Mouse (Mus musculus) cerebellum, adult (tissue): ENCODE measurements around the gene A530016L24Rik.

Experiments used
- ATAC-seq: cut with Nextera tagmentation; 2 replicates; pipeline ENCODE4 v1.9.2; 2017; ENCODE audit warnings: mild to moderate bottlenecking, moderate library complexity, mixed read lengths; ENCODE audit not compliant: insufficient number of reproducible peaks, low FRiP score, low TSS enrichment

The A530016L24Rik gene

DNA sequence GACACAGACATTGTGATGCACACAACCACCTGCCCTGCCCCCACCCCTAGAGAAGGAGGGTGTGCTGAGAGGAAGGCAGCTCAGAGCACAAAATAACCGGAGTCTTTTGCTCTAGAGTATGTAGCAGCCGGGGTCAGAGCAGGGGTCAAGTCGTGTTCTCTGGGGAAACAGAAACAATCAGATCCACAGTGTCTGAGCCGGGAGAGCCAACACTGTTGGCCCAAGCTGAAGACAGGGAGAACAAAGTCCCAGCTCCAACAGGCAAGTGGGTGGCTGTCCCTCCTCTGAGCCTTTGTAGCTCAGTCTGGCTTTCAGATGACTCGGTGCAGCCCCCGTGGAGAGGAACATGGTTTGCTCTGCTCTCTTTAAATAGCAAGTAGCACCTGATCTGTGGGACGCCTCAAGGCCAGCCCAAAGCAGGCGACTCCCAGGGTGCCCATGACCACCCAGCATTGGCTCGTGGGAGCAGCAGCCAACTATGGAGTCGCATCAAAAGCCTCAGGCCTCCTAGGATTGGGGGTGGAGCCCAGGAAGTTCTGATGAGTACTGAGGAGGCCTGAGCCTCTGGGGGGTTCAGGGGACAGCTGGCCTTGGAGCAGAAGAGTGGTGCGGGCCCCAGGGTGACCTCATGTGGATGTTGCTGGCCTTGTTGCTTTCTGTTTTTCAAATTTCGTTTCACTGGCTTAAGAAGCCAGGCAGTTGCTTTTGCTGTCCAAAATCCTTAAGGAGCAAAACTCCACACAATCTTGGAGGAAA is 55.9 kb downstream of the A530016L24Rik start:
- no peak for ATAC-seq

DNA sequence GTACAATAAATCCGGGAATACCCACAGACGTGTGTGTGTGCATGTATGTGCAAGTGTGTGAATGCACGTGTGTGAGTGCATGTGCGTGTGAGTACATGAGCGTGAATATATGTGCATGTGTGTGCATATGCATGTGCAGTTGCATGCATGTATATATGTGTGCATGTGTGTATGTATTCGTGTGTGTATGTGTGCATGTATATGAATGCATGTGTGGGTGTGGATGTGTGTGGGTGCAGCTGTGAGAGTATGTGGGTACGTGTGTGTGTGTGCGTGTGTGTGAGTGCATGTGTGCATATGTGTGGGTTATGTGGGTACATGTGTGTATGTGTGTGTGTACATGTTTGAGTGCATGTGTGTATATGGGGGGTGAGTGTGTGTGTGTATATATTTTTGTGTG is 56.9 kb downstream of the A530016L24Rik start:
- ATAC-seq = no peak

DNA sequence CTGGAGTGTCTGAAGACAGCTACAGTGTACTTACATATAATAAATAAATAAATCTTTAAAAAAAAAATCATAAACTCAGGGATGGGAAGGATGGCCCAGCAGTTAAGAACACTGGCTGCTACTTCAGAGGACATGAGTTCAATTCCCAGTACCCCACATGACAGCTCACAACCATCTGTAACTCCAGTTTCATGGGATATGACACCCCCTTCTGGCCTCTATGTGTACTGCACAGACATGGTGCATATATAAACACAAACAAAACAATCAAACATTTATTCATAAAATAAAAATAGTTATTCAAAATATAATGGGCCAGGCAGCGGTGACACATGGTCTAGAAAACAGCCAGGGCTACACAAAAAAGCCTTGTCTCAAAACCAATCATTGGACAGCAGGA is 60.0 kb downstream of the A530016L24Rik start:
- ATAC-seq = no peak
